Mouse (Mus musculus) cerebellum, adult 9-11 months (tissue): Measurements from ENCODE around the gene Myh14.

Experiments used
- DNase-seq: peaks from one replicate; pipeline ENCODE4 v3.0.0; 2022

Gene Myh14

GRCm38 (mm10) chr7:44667996-44668738, 2.5 kb downstream of the Myh14 start:
- no peak for DNase-seq

- DNase-seq = no peak
Measured at GRCm38 (mm10) chr7:44666462-44666861, 4.2 kb downstream of the Myh14 start.

- no peak for DNase-seq
Measured at GRCm38 (mm10) chr7:44664731-44665130, 5.9 kb downstream of the Myh14 start.

- no peak for DNase-seq
Measured at GRCm38 (mm10) chr7:44663546-44663945, 7.1 kb downstream of the Myh14 start.

- DNase-seq = no peak
Measured at GRCm38 (mm10) chr7:44662569-44662968, 8.1 kb downstream of the Myh14 start.

- no peak for DNase-seq
Measured at GRCm38 (mm10) chr7:44662168-44662567, 8.5 kb downstream of the Myh14 start.

GRCm38 (mm10) chr7:44661219-44661618, 9.4 kb downstream of the Myh14 start:
- no peak for DNase-seq

- peak; percentile 68 for DNase-seq
Measured at GRCm38 (mm10) chr7:44655504-44655903, 15.1 kb downstream of the Myh14 start.

GRCm38 (mm10) chr7:44653773-44654172, 16.9 kb downstream of the Myh14 start:
- no peak for DNase-seq

GRCm38 (mm10) chr7:44651416-44651815, 19.2 kb downstream of the Myh14 start:
- DNase-seq = no peak

- DNase-seq = peak; percentile 68
Measured at GRCm38 (mm10) chr7:44649990-44650389, 20.7 kb downstream of the Myh14 start.

- no peak for DNase-seq
Measured at GRCm38 (mm10) chr7:44649094-44649610, 21.5 kb downstream of the Myh14 start.

GRCm38 (mm10) chr7:44647729-44648128, 22.9 kb downstream of the Myh14 start:
- no peak for DNase-seq

- DNase-seq = peak; percentile 86
Measured at GRCm38 (mm10) chr7:44647042-44647724, 23.5 kb downstream of the Myh14 start.

- peak; percentile 88 for DNase-seq
Measured at GRCm38 (mm10) chr7:44645951-44646350, 24.7 kb downstream of the Myh14 start.

GRCm38 (mm10) chr7:44645256-44645655, 25.4 kb downstream of the Myh14 start:
- DNase-seq = no peak

GRCm38 (mm10) chr7:44641887-44642286, 28.8 kb downstream of the Myh14 start:
- DNase-seq = peak; percentile 82

GRCm38 (mm10) chr7:44640843-44641605, 29.6 kb downstream of the Myh14 start:
- no peak for DNase-seq

GRCm38 (mm10) chr7:44638663-44639062, 32.0 kb downstream of the Myh14 start:
- no peak for DNase-seq

- DNase-seq = no peak
Measured at GRCm38 (mm10) chr7:44636684-44637083, 34.0 kb downstream of the Myh14 start.

- DNase-seq = no peak
Measured at GRCm38 (mm10) chr7:44633407-44633806, 37.2 kb downstream of the Myh14 start.

GRCm38 (mm10) chr7:44632676-44633075, 38.0 kb downstream of the Myh14 start:
- DNase-seq = no peak

- peak; percentile 49 for DNase-seq
Measured at GRCm38 (mm10) chr7:44630437-44630836, 40.2 kb downstream of the Myh14 start.
